Mouse (Mus musculus) urinary bladder, postnatal 10 days (tissue): ENCODE measurements around the gene Fis1.

ENCODE experiments used
- DNase-seq: peaks from one replicate; pipeline ENCODE4 v3.0.0; 2022; ENCODE audit warnings: low spot score

The Fis1 gene

GRCm38 (mm10) chr5:136967592-136967991, 14.5 kb downstream of the Fis1 start:
- no peak for DNase-seq

GRCm38 (mm10) chr5:136970703-136971102, 17.6 kb downstream of the Fis1 start:
- DNase-seq = no peak

- no peak for DNase-seq
These were observed 20.6 kb downstream of the Fis1 start for GRCm38 (mm10) chr5:136973670-136974069.

GRCm38 (mm10) chr5:136977769-136978168, 24.7 kb downstream of the Fis1 start:
- DNase-seq = no peak

GRCm38 (mm10) chr5:136979762-136980161, 26.7 kb downstream of the Fis1 start:
- DNase-seq = no peak

- DNase-seq = no peak
These were observed 27.9 kb downstream of the Fis1 start for GRCm38 (mm10) chr5:136980974-136981373.

- DNase-seq = no peak
These were observed 29.4 kb downstream of the Fis1 start for GRCm38 (mm10) chr5:136982338-136982930.

- no peak for DNase-seq
These were observed 31.8 kb downstream of the Fis1 start for GRCm38 (mm10) chr5:136984828-136985227.

- DNase-seq = peak; percentile 86
These were observed 33.6 kb downstream of the Fis1 start, which contains the start of gene Plod3 for GRCm38 (mm10) chr5:136986695-136987137. Gene Plod3 (plus strand): TSS chr5:136987019.

GRCm38 (mm10) chr5:136987138-136987933, 34.3 kb downstream of the Fis1 start:
- peak; percentile 27 for DNase-seq

GRCm38 (mm10) chr5:136987934-136988271, 34.8 kb downstream of the Fis1 start, which contains the start of gene Znhit1:
Gene Znhit1 (minus strand): TSS chr5:136988021.
- no peak for DNase-seq

- DNase-seq = no peak
These were observed 35.3 kb downstream of the Fis1 start for GRCm38 (mm10) chr5:136988420-136988819.

GRCm38 (mm10) chr5:136989801-136990200, 36.7 kb downstream of the Fis1 start:
- DNase-seq = no peak

GRCm38 (mm10) chr5:136999449-136999848, 46.4 kb downstream of the Fis1 start:
- DNase-seq = no peak

GRCm38 (mm10) chr5:137000612-137001011, 47.5 kb downstream of the Fis1 start:
- no peak for DNase-seq

- no peak for DNase-seq
These were observed 54.2 kb downstream of the Fis1 start for GRCm38 (mm10) chr5:137007276-137007675.

GRCm38 (mm10) chr5:137009988-137010387, 56.9 kb downstream of the Fis1 start:
- DNase-seq = no peak

- no peak for DNase-seq
These were observed 59.4 kb downstream of the Fis1 start for GRCm38 (mm10) chr5:137012401-137012950.
